Mouse (Mus musculus) testis, adult 2 months (tissue): ENCODE results near the gene Fam196b.

Experiments
- CTCF ChIP-seq: fragments of 200-500 bp; IDR thresholded peaks from 2 replicates; pipeline ENCODE4 v1.5.1; 2012; ENCODE audit warnings: low read depth, mild to moderate bottlenecking, inconsistent platforms, low read length, moderate library complexity; ENCODE audit not compliant: control insufficient read depth, insufficient read depth, insufficient replicate concordance
- POLR2A ChIP-seq: fragments of 200-500 bp; IDR thresholded peaks from 2 replicates; pipeline ENCODE4 v1.6.1; 2012; ENCODE audit warnings: low read depth, mild to moderate bottlenecking, inconsistent platforms, low read length, moderate library complexity; ENCODE audit not compliant: control insufficient read depth

DNA sequence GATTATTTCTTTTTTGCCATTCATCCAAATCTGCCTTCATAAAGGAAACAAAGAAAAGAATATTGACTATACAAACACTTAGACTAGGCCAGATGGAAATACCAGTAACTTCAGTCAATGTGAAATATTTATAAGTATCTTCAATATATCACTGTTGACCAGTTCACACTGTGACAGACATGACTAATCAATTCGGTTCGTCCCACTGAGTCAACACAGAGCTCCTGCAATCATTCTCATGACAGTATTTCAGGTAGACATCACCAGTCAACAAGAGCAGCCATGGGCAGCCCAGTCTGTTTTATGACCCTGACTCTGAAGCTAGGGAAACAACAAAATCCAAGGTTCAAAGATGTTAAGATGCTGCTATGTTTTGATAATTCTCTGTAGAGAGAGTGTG lies 117.4 kb downstream of the Fam196b start:
- TF ChIP-seq POLR2A (no peak), CTCF (no peak)
